Mouse (Mus musculus) myocyte (in vitro differentiated cells): Measurements from ENCODE around the gene 1700069L16Rik.

Source experiments
- CEBPB ChIP-seq: IDR thresholded peaks from 2 replicates; pipeline ENCODE4 v1.6.1; 2011; ENCODE audit warnings: mild to moderate bottlenecking, moderate library complexity; ENCODE audit not compliant: poor library complexity, insufficient read depth, severe bottlenecking
- E2F4 ChIP-seq: IDR thresholded peaks from one replicate; pipeline ENCODE4 v1.6.1; 2011; ENCODE audit warnings: mild to moderate bottlenecking, control low read depth, moderate library complexity; ENCODE audit not compliant: insufficient read depth
- MAX ChIP-seq: IDR thresholded peaks from one replicate; pipeline ENCODE4 v1.6.1; 2011; ENCODE audit warnings: low read depth, mild to moderate bottlenecking, control low read depth
- MYOG ChIP-seq, 3 experiments: IDR thresholded peaks; one replicate each; pipeline ENCODE4 v1.6.1; 2011; ENCODE audit warnings: control low read depth in 2 of 3, low read depth in 2 of 3, mild to moderate bottlenecking in 2 of 3; ENCODE audit not compliant: insufficient read length in 2 of 3, control insufficient read depth in 1 of 3, insufficient read depth in 1 of 3
- POLR2A ChIP-seq: IDR thresholded peaks from one replicate; pipeline ENCODE4 v1.6.1; 2011; ENCODE audit warnings: low read depth, mild to moderate bottlenecking, control low read depth, moderate library complexity; ENCODE audit not compliant: insufficient read length
- POLR2AphosphoS2 ChIP-seq: IDR thresholded peaks from one replicate; pipeline ENCODE4 v1.6.1; 2011; ENCODE audit warnings: low read depth, control low read depth; ENCODE audit not compliant: insufficient read length
- REST ChIP-seq: IDR thresholded peaks from one replicate; pipeline ENCODE4 v1.6.1; 2011; ENCODE audit warnings: mild to moderate bottlenecking, control low read depth, moderate library complexity; ENCODE audit not compliant: insufficient read depth, insufficient read length
- SRF ChIP-seq: IDR thresholded peaks from one replicate; pipeline ENCODE4 v1.6.1; 2011; ENCODE audit warnings: low read depth; ENCODE audit not compliant: control insufficient read depth, insufficient read length
- TCF12 ChIP-seq: IDR thresholded peaks from one replicate; pipeline ENCODE4 v1.6.1; 2011; ENCODE audit warnings: mild to moderate bottlenecking, control low read depth; ENCODE audit not compliant: poor library complexity, insufficient read depth, severe bottlenecking
- USF1 ChIP-seq: IDR thresholded peaks from one replicate; pipeline ENCODE4 v1.6.1; 2011; ENCODE audit warnings: low read depth, mild to moderate bottlenecking, control low read depth, moderate library complexity

GRCm38 (mm10) chr5:113728691-113729090, 4.1 kb upstream of the 1700069L16Rik start:
- TF ChIP-seq MYOG (IDR thresholded peaks at IDR 0.05; ENCODE audit: control insufficient read depth in 1 of 3, insufficient read depth in 1 of 3, insufficient read length in 2 of 3, low read depth in 2 of 3) (no peak), POLR2AphosphoS2 (no peak), TCF12 (no peak), POLR2A (no peak), CEBPB (no peak), MAX (no peak), REST (no peak), E2F4 (no peak), SRF (no peak), USF1 (no peak)
